Mouse (Mus musculus) CH12.LX (cell line): Measurements from ENCODE around the gene Ppm1a. TPM values are rescaled to one million over a fixed set of nuclear protein-coding genes. Genes with fewer than 3 reads are reported as not detected.

ENCODE experiments used
- DNase-seq: peaks from one replicate; pipeline ENCODE4 v3.0.0-alpha.2; 2013; ENCODE audit errors: extremely low read depth
- H3K27ac ChIP-seq: 2 replicates; pipeline ENCODE4 v1.5.1; 2012; ENCODE audit warnings: low read depth, mild to moderate bottlenecking, control low read depth, moderate library complexity; ENCODE audit not compliant: insufficient read depth
- H3K27me3 ChIP-seq: replicated peaks from 2 replicates; pipeline ENCODE3; 2012; ENCODE audit warnings: inconsistent platforms
- H3K36me3 ChIP-seq, 2 experiments: replicated peaks in 1 of 2; 2 replicates each; pipeline versions ENCODE3 to v1.6.1; 2012; ENCODE audit warnings: inconsistent platforms in 1 of 2, low read length in 1 of 2, mild to moderate bottlenecking in 1 of 2, mixed read lengths in 1 of 2, moderate library complexity in 1 of 2; ENCODE audit not compliant: control insufficient read depth in 1 of 2, insufficient read depth in 1 of 2
- H3K4me1 ChIP-seq, 2 experiments: 2 replicates each; pipeline ENCODE4 v1.6.1; 2012; ENCODE audit warnings: inconsistent platforms in 1 of 2, moderate library complexity in 1 of 2; ENCODE audit not compliant: insufficient read depth in 2 of 2, control insufficient read depth in 1 of 2
- H3K4me2 ChIP-seq: 2 replicates; pipeline ENCODE4 v1.6.1; 2012; ENCODE audit warnings: low read depth, mild to moderate bottlenecking, control low read depth; ENCODE audit not compliant: poor library complexity, insufficient read depth, severe bottlenecking
- H3K4me3 ChIP-seq, 3 experiments: fragments of 150-350 bp in 1 of 3; sonication (generic) in 1 of 3; replicated peaks in 1 of 3; 2 replicates each; pipeline versions ENCODE3 to v1.5.1; 2011 to 2012; ENCODE audit warnings: low read depth in 2 of 3, low read length in 2 of 3, mild to moderate bottlenecking in 2 of 3, moderate library complexity in 2 of 3, control low read depth in 1 of 3, improper control_type of control experiment in 1 of 3, inconsistent platforms in 1 of 3, mixed read lengths in 1 of 3; ENCODE audit not compliant: poor library complexity in 1 of 3
- H3K79me2 ChIP-seq: replicated peaks from 2 replicates; pipeline ENCODE4 v1.6.1; 2012; ENCODE audit warnings: mild to moderate bottlenecking, moderate library complexity; ENCODE audit not compliant: control insufficient read depth, poor library complexity, insufficient read depth, severe bottlenecking; ENCODE audit errors: extremely low read depth
- H3K9ac ChIP-seq: 2 replicates; pipeline ENCODE4 v1.6.1; 2012; ENCODE audit warnings: low read depth, mild to moderate bottlenecking, control low read depth, moderate library complexity; ENCODE audit not compliant: insufficient read depth
- H3K9me3 ChIP-seq: replicated peaks from 2 replicates; pipeline ENCODE3; 2012; ENCODE audit warnings: low read length, inconsistent platforms, mixed read lengths
- CHD2 ChIP-seq: IDR thresholded peaks from 2 replicates; pipeline ENCODE4 v1.6.1; 2011; ENCODE audit warnings: low read length, improper control_type of control experiment
- E2F4 ChIP-seq: IDR thresholded peaks from 2 replicates; pipeline ENCODE4 v1.6.1; 2011; ENCODE audit warnings: low read depth, low read length, improper control_type of control experiment; ENCODE audit not compliant: insufficient replicate concordance
- EP300 ChIP-seq: IDR thresholded peaks from 2 replicates; pipeline ENCODE4 v1.6.1; 2011; ENCODE audit warnings: low read length, improper control_type of control experiment
- ETS1 ChIP-seq: conservative IDR thresholded peaks from 2 replicates; pipeline ENCODE4 v1.6.1; 2012; ENCODE audit warnings: low read depth, mild to moderate bottlenecking, inconsistent platforms, low read length, improper control_type of control experiment, moderate library complexity
- GABPA ChIP-seq: IDR thresholded peaks from 2 replicates; pipeline ENCODE4 v1.6.1; 2012; ENCODE audit warnings: low read depth, low read length, improper control_type of control experiment, inconsistent platforms; ENCODE audit not compliant: insufficient replicate concordance
- IRF4 ChIP-seq: IDR thresholded peaks from 2 replicates; pipeline ENCODE4 v1.6.1; 2014; ENCODE audit warnings: low read depth, mild to moderate bottlenecking, inconsistent platforms, low read length, improper control_type of control experiment
- JUN ChIP-seq: IDR thresholded peaks from 2 replicates; pipeline ENCODE4 v1.6.1; 2011; ENCODE audit warnings: low read depth, mild to moderate bottlenecking, low read length, improper control_type of control experiment, moderate library complexity; ENCODE audit not compliant: insufficient read depth
- JUND ChIP-seq: conservative IDR thresholded peaks from 2 replicates; pipeline ENCODE4 v1.6.1; 2011; ENCODE audit warnings: low read depth, low read length, improper control_type of control experiment
- KAT2A ChIP-seq: IDR thresholded peaks from 2 replicates; pipeline ENCODE4 v1.6.1; 2012; ENCODE audit warnings: low read length, improper control_type of control experiment, inconsistent platforms; ENCODE audit not compliant: insufficient replicate concordance
- MAX ChIP-seq: IDR thresholded peaks from 2 replicates; pipeline ENCODE4 v1.6.1; 2011; ENCODE audit warnings: low read length, improper control_type of control experiment
- MEF2A ChIP-seq: IDR thresholded peaks from 2 replicates; pipeline ENCODE4 v1.6.1; 2014; ENCODE audit warnings: low read depth, mild to moderate bottlenecking, inconsistent platforms, low read length, improper control_type of control experiment, borderline replicate concordance
- NRF1 ChIP-seq: IDR thresholded peaks from 2 replicates; pipeline ENCODE4 v1.6.1; 2014; ENCODE audit warnings: low read depth, mild to moderate bottlenecking, inconsistent platforms, low read length, improper control_type of control experiment, moderate library complexity
- PAX5 ChIP-seq: IDR thresholded peaks from 2 replicates; pipeline ENCODE4 v1.6.1; 2012; ENCODE audit warnings: low read length, inconsistent platforms, mixed read lengths
- RCOR1 ChIP-seq: conservative IDR thresholded peaks from 2 replicates; pipeline ENCODE4 v1.6.1; 2012; ENCODE audit warnings: low read depth, mild to moderate bottlenecking, inconsistent platforms, low read length, improper control_type of control experiment
- SIN3A ChIP-seq: IDR thresholded peaks from 2 replicates; pipeline ENCODE4 v1.6.1; 2012; ENCODE audit warnings: low read length, improper control_type of control experiment, inconsistent platforms
- TBP ChIP-seq: conservative IDR thresholded peaks from 2 replicates; pipeline ENCODE4 v1.6.1; 2011; ENCODE audit warnings: low read depth, low read length, improper control_type of control experiment
- TCF12 ChIP-seq: IDR thresholded peaks from 2 replicates; pipeline ENCODE4 v1.6.1; 2014; ENCODE audit warnings: low read depth, mild to moderate bottlenecking, inconsistent platforms, low read length, improper control_type of control experiment
- UBTF ChIP-seq: IDR thresholded peaks from 2 replicates; pipeline ENCODE4 v1.6.1; 2012; ENCODE audit warnings: low read depth, mild to moderate bottlenecking, inconsistent platforms, low read length, improper control_type of control experiment, moderate library complexity
- USF1 ChIP-seq: IDR thresholded peaks from 2 replicates; pipeline ENCODE4 v1.6.1; 2014; ENCODE audit warnings: low read depth, mild to moderate bottlenecking, inconsistent platforms, low read length, improper control_type of control experiment
- ZC3H11A ChIP-seq: IDR thresholded peaks from 2 replicates; pipeline ENCODE4 v1.6.1; 2012; ENCODE audit warnings: low read depth, mild to moderate bottlenecking, inconsistent platforms, low read length, improper control_type of control experiment
- ZNF384 ChIP-seq: IDR thresholded peaks from 2 replicates; pipeline ENCODE4 v1.6.1; 2012; ENCODE audit warnings: low read depth, low read length, improper control_type of control experiment, inconsistent platforms
- dilution Hi-C: fragments of 300-500 bp; cut with MboI; formaldehyde crosslinking; loops from 2 replicates; pipeline ENCODE4 v1.14.3; 2020; ENCODE audit warnings: low sequenced_read_pairs; ENCODE audit not compliant: extremely low pct_unique_long_range_greater_than_20kb, extremely low pct_ligation_motif_present
- in situ Hi-C: fragments of 300-500 bp; cut with MboI; formaldehyde crosslinking; loops from 3 replicates; pipeline ENCODE4 v1.14.3; 2019; ENCODE audit warnings: low sequenced_read_pairs, low pct_ligation_motif_present, low pct_unique_long_range_greater_than_20kb, mixed read lengths
- polyA plus RNA-seq: library from polyadenylated mRNA; unstranded; fragments of >175 nt; gene quantifications from 2 replicates; pipeline ENCODE4 v1.2.1, GENCODE M21; 2012; ENCODE audit warnings: low read depth; ENCODE audit not compliant: insufficient read length
- total RNA-seq, 2 experiments: library from RNA; depleted of rRNA; stranded (reverse); fragments of 300-350 nt in 1 of 2; fragments of >200 nt in 1 of 2; gene quantifications; 2 replicates each; pipeline ENCODE4 v1.2.3; 2012 to 2014

Gene Ppm1a
- total and polyA plus RNA-seq, 3 experiments = 78.8 to 112 (median 98.4) TPM

DNA sequence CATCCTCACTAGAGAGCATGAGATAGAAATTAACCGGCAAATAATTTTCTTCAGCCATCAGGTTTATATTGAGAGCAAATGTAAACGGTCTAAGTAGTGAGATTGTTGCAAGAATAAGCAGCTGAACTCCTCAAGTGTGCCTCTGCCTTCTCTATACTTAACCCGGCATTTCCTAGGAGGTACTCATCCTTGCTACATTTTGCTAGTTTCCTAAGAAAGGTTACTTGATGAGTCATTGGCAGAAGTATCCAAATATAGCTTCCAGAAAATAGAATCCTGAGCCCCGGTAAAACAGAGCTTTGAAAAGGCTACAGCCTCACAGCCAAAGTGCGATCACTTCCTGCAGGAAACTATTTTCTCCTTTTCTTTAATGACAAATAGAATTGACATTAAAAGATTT lies 7.2 kb upstream of the Ppm1a start:
- H3K27me3 ChIP-seq = no peaks in the 10 kb centered on the region
- H3K79me2 ChIP-seq = no peaks in the 10 kb centered on the region
- in situ Hi-C loops (no loop called here), dilution Hi-C loops (no loop called here)
- H3K4me1 ChIP-seq = no peaks in the 10 kb centered on the region
- TF ChIP-seq KAT2A (no peak), PAX5 (no peak), ZNF384 (no peak)
- H3K4me3 ChIP-seq = no peak overlapping the region
- no peak overlapping the region for H3K27ac ChIP-seq
- no peak overlapping the region for H3K9ac ChIP-seq
- H3K36me3 ChIP-seq = no peaks in the 10 kb centered on the region
- DNase-seq = no peak
- H3K9me3 ChIP-seq = no peaks in the 10 kb centered on the region
- H3K4me2 ChIP-seq = no peak overlapping the region

DNA sequence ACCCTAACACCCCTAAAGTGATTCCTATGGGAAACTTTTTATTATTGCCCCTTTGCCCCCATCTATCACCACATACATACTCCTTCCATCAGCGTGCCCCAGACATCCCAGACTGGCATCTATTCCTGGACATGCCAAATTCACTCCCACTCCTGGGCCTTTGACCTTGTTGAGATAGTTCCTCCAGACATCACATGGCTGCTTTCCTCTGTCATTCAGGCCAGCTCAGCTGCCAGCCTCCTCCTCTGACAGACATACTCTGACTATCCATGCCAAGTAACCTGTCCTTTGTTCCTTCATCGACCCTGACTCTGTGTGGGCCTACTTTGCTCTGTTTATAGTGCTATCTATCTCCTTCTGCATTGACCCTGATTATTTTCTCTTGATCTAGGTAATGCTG lies 6.6 kb upstream of the Ppm1a start:
- no peak overlapping the region for H3K9ac ChIP-seq
- no peaks in the 10 kb centered on the region for H3K27me3 ChIP-seq
- no peak overlapping the region for H3K4me2 ChIP-seq
- dilution Hi-C loops = no loop called here
- DNase-seq = no peak
- no peaks in the 10 kb centered on the region for H3K36me3 ChIP-seq
- H3K4me1 ChIP-seq = no peaks in the 10 kb centered on the region
- in situ Hi-C loops = no loop called here
- no peak overlapping the region for H3K27ac ChIP-seq
- no peak for TF ChIP-seq ETS1
- TF ChIP-seq MAX = no peak
- TF ChIP-seq USF1 = no peak
- TF ChIP-seq JUN = no peak
- TF ChIP-seq ZC3H11A = no peak
- TF ChIP-seq IRF4 = no peak
- no peak for TF ChIP-seq TBP
- no peak for TF ChIP-seq MEF2A
- TF ChIP-seq, all 38 proteins: peak for 0
- no peaks in the 10 kb centered on the region for H3K9me3 ChIP-seq
- no peaks in the 10 kb centered on the region for H3K79me2 ChIP-seq
- no peak overlapping the region for H3K4me3 ChIP-seq

DNA sequence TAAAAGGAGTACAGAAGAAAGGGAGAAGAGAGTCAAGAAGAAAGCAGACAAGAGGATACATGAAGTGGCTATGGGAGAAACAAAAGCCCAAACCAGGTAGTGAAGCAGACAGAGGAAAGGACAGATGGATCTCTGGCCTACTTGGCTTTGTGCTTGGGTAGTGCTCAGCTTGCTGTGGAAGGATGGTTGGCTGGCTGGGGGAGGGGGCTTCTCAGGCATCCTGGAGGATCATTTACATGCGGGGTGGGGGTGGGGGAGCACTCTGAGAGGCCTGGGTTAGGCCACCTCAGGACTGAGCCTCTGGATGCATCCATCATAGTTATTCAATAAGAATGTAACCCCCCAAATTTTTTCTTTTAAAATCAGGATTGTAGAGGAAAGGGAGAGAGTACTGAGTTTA lies 341 bp downstream of the Ppm1a start:
- Histone ChIP-seq H3K4me1 (peaks cover 0 to 16% of the 10 kb centered on the region in 2 experiments; a peak in 2 of 4 replicates), H3K9me3 (no peaks in the 10 kb centered on the region), H3K27me3 (no peaks in the 10 kb centered on the region), H3K9ac (no peak overlapping the region), H3K79me2 (peaks cover 12% of the 10 kb centered on the region), H3K4me3 (no peak overlapping the region), H3K27ac (no peak overlapping the region), H3K4me2 (no peak overlapping the region), H3K36me3 (no peaks in the 10 kb centered on the region)
- in situ Hi-C loops (no loop called here), dilution Hi-C loops (no loop called here)
- TF ChIP-seq IRF4 (no peak), SIN3A (no peak), ZNF384 (no peak), EP300 (no peak), UBTF (no peak), JUND (no peak), E2F4 (no peak), RCOR1 (no peak), GABPA (no peak), TCF12 (no peak), NRF1 (no peak), MAX (no peak), ETS1 (no peak), CHD2 (no peak)
- DNase-seq = no peak
